Mouse (Mus musculus): Measurements from ENCODE around the gene Slamf7. TPM values are rescaled to one million over a fixed set of nuclear protein-coding genes. Genes with fewer than 3 reads are reported as not detected.
A peak's percentile ranks its signal among the peaks of the same experiment; 100 is the strongest.

Gene Slamf7
- polyA plus RNA-seq, 1 experiment, result 0.02 TPM

- H3K27ac ChIP-seq (ENCODE audit: insufficient read depth, low read length), result no peak overlapping the region
- TF ChIP-seq POLR2A (IDR thresholded peaks at IDR 0.05; ENCODE audit: extremely low read depth, insufficient read depth, low read length) (no peak), CTCF (IDR thresholded peaks at IDR 0.05; ENCODE audit: extremely low read depth, insufficient read depth, low read length) (no peak)
- H3K4me1 ChIP-seq (ENCODE audit: control insufficient read depth, insufficient read depth, low read length), result no peaks in the 10 kb centered on the region
- H3K4me3 ChIP-seq (ENCODE audit: insufficient read depth, low read length), result no peak overlapping the region
These were observed 33.2 kb downstream of the Slamf7 start for GRCm38 (mm10) chr1:171619645-171620044.

GRCm38 (mm10) chr1:171619001-171619400, 33.8 kb downstream of the Slamf7 start:
- H3K27ac ChIP-seq (ENCODE audit: insufficient read depth, low read length), result no peak overlapping the region
- H3K4me3 ChIP-seq (ENCODE audit: insufficient read depth, low read length), result no peak overlapping the region
- TF ChIP-seq CTCF (IDR thresholded peaks at IDR 0.05; ENCODE audit: extremely low read depth, insufficient read depth, low read length) (no peak), POLR2A (IDR thresholded peaks at IDR 0.05; ENCODE audit: extremely low read depth, insufficient read depth, low read length) (no peak)
- H3K4me1 ChIP-seq (ENCODE audit: control insufficient read depth, insufficient read depth, low read length), result no peaks in the 10 kb centered on the region

GRCm38 (mm10) chr1:171616881-171617515, 35.8 kb downstream of the Slamf7 start:
- H3K27ac ChIP-seq (ENCODE audit: insufficient read depth, low read length), result no peak overlapping the region
- H3K4me3 ChIP-seq (ENCODE audit: insufficient read depth, low read length), result no peak overlapping the region
- TF ChIP-seq POLR2A (IDR thresholded peaks at IDR 0.05; ENCODE audit: extremely low read depth, insufficient read depth, low read length) (no peak), CTCF (IDR thresholded peaks at IDR 0.05; ENCODE audit: extremely low read depth, insufficient read depth, low read length) (no peak)
- H3K4me1 ChIP-seq (ENCODE audit: control insufficient read depth, insufficient read depth, low read length), result no peaks in the 10 kb centered on the region

GRCm38 (mm10) chr1:171613962-171614361, 38.9 kb downstream of the Slamf7 start:
- H3K4me1 ChIP-seq (ENCODE audit: control insufficient read depth, insufficient read depth, low read length), result no peaks in the 10 kb centered on the region
- H3K27ac ChIP-seq (ENCODE audit: insufficient read depth, low read length), result no peak overlapping the region
- TF ChIP-seq POLR2A (IDR thresholded peaks at IDR 0.05; ENCODE audit: extremely low read depth, insufficient read depth, low read length) (no peak), CTCF (IDR thresholded peaks at IDR 0.05; ENCODE audit: extremely low read depth, insufficient read depth, low read length) (peak; percentile 26; the same call in 1 of the 2 replicates)
- H3K4me3 ChIP-seq (ENCODE audit: insufficient read depth, low read length), result no peak overlapping the region

- H3K27ac ChIP-seq (ENCODE audit: insufficient read depth, low read length), result no peak overlapping the region
- no peaks in the 10 kb centered on the region for H3K4me1 ChIP-seq (ENCODE audit: control insufficient read depth, insufficient read depth, low read length)
- TF ChIP-seq CTCF (IDR thresholded peaks at IDR 0.05; ENCODE audit: extremely low read depth, insufficient read depth, low read length), result 0 out of 2 replicates have a peak, but pooled peaks have one; percentile 10
- TF ChIP-seq POLR2A (IDR thresholded peaks at IDR 0.05; ENCODE audit: extremely low read depth, insufficient read depth, low read length), result no peak
- no peak overlapping the region for H3K4me3 ChIP-seq (ENCODE audit: insufficient read depth, low read length)
These were observed 42.1 kb downstream of the Slamf7 start for GRCm38 (mm10) chr1:171610781-171611180.

- Histone ChIP-seq H3K4me1 (ENCODE audit: control insufficient read depth, insufficient read depth, low read length) (no peaks in the 10 kb centered on the region), H3K27ac (ENCODE audit: insufficient read depth, low read length) (no peak overlapping the region), H3K4me3 (ENCODE audit: insufficient read depth, low read length) (no peak overlapping the region)
- no peak for TF ChIP-seq POLR2A (IDR thresholded peaks at IDR 0.05; ENCODE audit: extremely low read depth, insufficient read depth, low read length)
- no peak for TF ChIP-seq CTCF (IDR thresholded peaks at IDR 0.05; ENCODE audit: extremely low read depth, insufficient read depth, low read length)
These were observed 42.8 kb downstream of the Slamf7 start for GRCm38 (mm10) chr1:171610026-171610425.

- Histone ChIP-seq H3K4me3 (ENCODE audit: insufficient read depth, low read length) (no peak within 1 kb of the TSS), H3K4me1 (ENCODE audit: control insufficient read depth, insufficient read depth, low read length) (no peaks in the 10 kb centered on the region), H3K27ac (ENCODE audit: insufficient read depth, low read length) (no peak within 1 kb of the TSS)
- TF ChIP-seq POLR2A (IDR thresholded peaks at IDR 0.05; ENCODE audit: extremely low read depth, insufficient read depth, low read length), result no peak
- TF ChIP-seq CTCF (IDR thresholded peaks at IDR 0.05; ENCODE audit: extremely low read depth, insufficient read depth, low read length), result no peak
These were observed 45.7 kb downstream of the Slamf7 start, which contains the start of gene Ly9 for GRCm38 (mm10) chr1:171607176-171607575. Gene Ly9, minus strand, starts transcription at chr1:171607410.

- Histone ChIP-seq H3K4me3 (ENCODE audit: insufficient read depth, low read length) (no peak overlapping the region), H3K4me1 (ENCODE audit: control insufficient read depth, insufficient read depth, low read length) (no peaks in the 10 kb centered on the region), H3K27ac (ENCODE audit: insufficient read depth, low read length) (no peak overlapping the region)
- TF ChIP-seq POLR2A (IDR thresholded peaks at IDR 0.05; ENCODE audit: extremely low read depth, insufficient read depth, low read length) (no peak), CTCF (IDR thresholded peaks at IDR 0.05; ENCODE audit: extremely low read depth, insufficient read depth, low read length) (no peak)
These were observed 46.2 kb downstream of the Slamf7 start for GRCm38 (mm10) chr1:171606656-171607055.

- Histone ChIP-seq H3K27ac (ENCODE audit: insufficient read depth, low read length) (no peak overlapping the region), H3K4me3 (ENCODE audit: insufficient read depth, low read length) (no peak overlapping the region), H3K4me1 (ENCODE audit: control insufficient read depth, insufficient read depth, low read length) (no peaks in the 10 kb centered on the region)
- TF ChIP-seq CTCF (IDR thresholded peaks at IDR 0.05; ENCODE audit: extremely low read depth, insufficient read depth, low read length) (no peak), POLR2A (IDR thresholded peaks at IDR 0.05; ENCODE audit: extremely low read depth, insufficient read depth, low read length) (no peak)
These were observed 48.1 kb downstream of the Slamf7 start for GRCm38 (mm10) chr1:171604686-171605085.

- TF ChIP-seq CTCF (IDR thresholded peaks at IDR 0.05; ENCODE audit: extremely low read depth, insufficient read depth, low read length) (no peak), POLR2A (IDR thresholded peaks at IDR 0.05; ENCODE audit: extremely low read depth, insufficient read depth, low read length) (no peak)
- Histone ChIP-seq H3K4me3 (ENCODE audit: insufficient read depth, low read length) (no peak overlapping the region), H3K27ac (ENCODE audit: insufficient read depth, low read length) (no peak overlapping the region), H3K4me1 (ENCODE audit: control insufficient read depth, insufficient read depth, low read length) (no peaks in the 10 kb centered on the region)
These were observed 68.3 kb downstream of the Slamf7 start for GRCm38 (mm10) chr1:171584584-171584983.

Other genes with a start within 250 kb of the Slamf7 start
- 99.2 and 102 TPM in 2 replicates for gene Usf1, start 241.7 kb downstream of the Slamf7 start, polyA plus RNA-seq (2012; rRNA removed)
- gene Tstd1, start 234.2 kb downstream of the Slamf7 start, polyA plus RNA-seq (2012; rRNA removed), result 2.1 TPM in 2 replicates
- gene F11r, start 215.5 kb downstream of the Slamf7 start, polyA plus RNA-seq (2012; rRNA removed), result 8.0 and 9.0 TPM in 2 replicates
- 5.4 and 7.9 TPM in 2 replicates for gene Alyref2, start 149.6 kb downstream of the Slamf7 start, polyA plus RNA-seq (2012; rRNA removed)
- gene Itln1, start 117.7 kb downstream of the Slamf7 start, polyA plus RNA-seq (2012; rRNA removed), result not detected in 2 replicates
- 0.06 TPM in 1 of 2 replicates, not detected in the other for gene Cd244a, start 93.8 kb downstream of the Slamf7 start, polyA plus RNA-seq (2012; rRNA removed)
- 0.26 and 0.27 TPM in 2 replicates for gene Ly9, start 45.6 kb downstream of the Slamf7 start, polyA plus RNA-seq (2012; rRNA removed)
- gene Cd48, start 29.0 kb upstream of the Slamf7 start, polyA plus RNA-seq (2012; rRNA removed), result 1.6 and 1.8 TPM in 2 replicates
- 0.21 and 0.23 TPM in 2 replicates for gene Slamf1, start 114.1 kb upstream of the Slamf7 start, polyA plus RNA-seq (2012; rRNA removed)
- gene Cd84, start 186.7 kb upstream of the Slamf7 start, polyA plus RNA-seq (2012; rRNA removed), result 2.4 and 2.7 TPM in 2 replicates
- gene Gm10521, start 242.6 kb upstream of the Slamf7 start, polyA plus RNA-seq (2012; rRNA removed), result 0.15 and 0.19 TPM in 2 replicates

All from cortical plate, adult 2 months (tissue).